Mouse (Mus musculus): ENCODE data around the gene Tspan11. TPM values are rescaled to one million over a fixed set of nuclear protein-coding genes. Genes with fewer than 3 reads are reported as not detected.

Gene Tspan11
- total RNA-seq, 1 experiment from 2014 or later: not detected

- no peak for ATAC-seq (replicated peaks in 1 of 2; ENCODE audit: insufficient read depth in 1 of 2, low FRiP score in 2 of 2, low TSS enrichment in 1 of 2, low read depth in 1 of 2, poor library complexity in 2 of 2, severe bottlenecking in 2 of 2)
These were observed 16.0 kb upstream of the Tspan11 start for GRCm38 (mm10) chr6:127871436-127871835.

- no peak for ATAC-seq (replicated peaks in 1 of 2; ENCODE audit: insufficient read depth in 1 of 2, low FRiP score in 2 of 2, low TSS enrichment in 1 of 2, low read depth in 1 of 2, poor library complexity in 2 of 2, severe bottlenecking in 2 of 2)
These were observed 14.8 kb upstream of the Tspan11 start for GRCm38 (mm10) chr6:127872581-127872980.

- no peak for ATAC-seq (replicated peaks in 1 of 2; ENCODE audit: insufficient read depth in 1 of 2, low FRiP score in 2 of 2, low TSS enrichment in 1 of 2, low read depth in 1 of 2, poor library complexity in 2 of 2, severe bottlenecking in 2 of 2)
These were observed 11.5 kb upstream of the Tspan11 start for GRCm38 (mm10) chr6:127875883-127876282.

DNA sequence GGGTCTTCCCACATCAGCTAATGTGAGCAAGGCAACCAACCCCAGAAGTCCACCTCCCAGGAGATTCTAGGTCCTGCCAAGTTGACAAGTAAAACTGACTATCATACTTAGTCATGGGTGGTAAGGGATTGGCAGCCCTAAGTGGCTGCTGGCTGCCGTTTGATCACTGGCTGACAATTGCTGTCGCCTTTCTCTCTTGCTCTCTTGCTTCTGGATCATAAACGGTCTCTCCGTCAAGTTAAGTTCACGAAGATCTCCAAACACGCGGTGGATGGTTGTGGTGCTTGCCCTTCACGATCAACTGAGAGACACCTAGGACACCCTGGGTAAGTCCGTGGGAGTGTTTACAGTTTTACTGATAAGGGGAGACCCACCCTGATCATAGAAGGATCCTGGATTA lies 11.0 kb upstream of the Tspan11 start:
- no peak for ATAC-seq (replicated peaks in 1 of 2; ENCODE audit: insufficient read depth in 1 of 2, low FRiP score in 2 of 2, low TSS enrichment in 1 of 2, low read depth in 1 of 2, poor library complexity in 2 of 2, severe bottlenecking in 2 of 2)

DNA sequence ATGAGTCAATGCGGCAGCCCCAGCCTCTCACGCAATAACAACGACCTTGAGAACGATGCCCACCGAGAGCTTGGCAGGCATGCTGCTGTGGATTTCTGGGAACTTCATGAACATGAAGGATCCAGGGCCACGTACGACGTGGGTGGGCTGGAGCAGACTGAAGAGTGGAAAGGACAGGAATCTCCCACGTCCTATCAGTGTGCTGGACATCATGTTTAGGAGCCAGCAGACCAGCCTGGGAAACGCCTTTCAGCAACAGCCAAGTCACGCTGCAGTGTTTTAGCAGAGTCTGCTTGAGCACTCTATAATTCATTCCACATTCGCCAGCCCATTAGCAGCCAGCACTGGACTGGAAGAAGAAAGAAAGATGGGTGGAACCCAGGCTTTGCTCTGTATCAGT lies 10.4 kb upstream of the Tspan11 start:
- no peak for ATAC-seq (replicated peaks in 1 of 2; ENCODE audit: insufficient read depth in 1 of 2, low FRiP score in 2 of 2, low TSS enrichment in 1 of 2, low read depth in 1 of 2, poor library complexity in 2 of 2, severe bottlenecking in 2 of 2)

DNA sequence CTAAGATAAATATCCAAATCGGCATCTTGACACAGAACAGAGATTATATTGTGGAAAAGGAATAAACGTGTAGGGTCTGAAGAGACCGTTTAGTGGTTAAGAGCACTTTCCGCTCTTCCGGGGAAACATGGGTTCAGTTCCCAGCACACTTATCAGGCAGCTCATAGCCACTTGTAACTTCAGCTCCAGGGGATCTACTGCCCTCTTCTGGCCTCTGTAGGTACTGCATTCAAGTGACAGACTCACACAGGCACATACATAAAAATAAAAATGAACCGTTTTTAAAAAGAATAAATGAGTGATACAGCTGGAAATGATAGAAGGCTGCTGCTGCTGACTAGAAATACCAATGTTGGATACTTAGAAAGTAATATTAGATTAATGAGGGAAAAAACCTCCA lies 7.9 kb upstream of the Tspan11 start:
- no peak for ATAC-seq (replicated peaks in 1 of 2; ENCODE audit: insufficient read depth in 1 of 2, low FRiP score in 2 of 2, low TSS enrichment in 1 of 2, low read depth in 1 of 2, poor library complexity in 2 of 2, severe bottlenecking in 2 of 2)

DNA sequence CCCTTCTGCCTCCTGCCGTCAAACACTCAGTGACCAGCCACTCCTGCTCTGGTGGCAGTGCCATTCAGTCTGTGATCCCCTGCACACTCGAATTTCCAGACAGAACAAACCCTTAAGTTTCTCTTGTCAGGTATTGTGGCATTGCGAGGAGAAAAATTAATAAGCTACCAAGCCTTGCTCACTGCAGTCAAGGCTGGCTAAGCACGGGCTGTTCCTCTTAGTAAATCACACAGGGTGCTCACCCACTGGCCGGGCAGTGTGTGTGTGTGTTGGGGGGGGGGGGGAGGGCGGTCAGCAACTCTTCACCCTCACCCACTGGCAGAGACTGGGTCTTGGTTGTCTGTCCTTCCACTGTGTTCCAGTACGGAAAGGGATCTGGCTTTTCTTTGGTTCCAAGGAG lies 473 bp upstream of the Tspan11 start:
- ATAC-seq (replicated peaks in 1 of 2; ENCODE audit: insufficient read depth in 1 of 2, low FRiP score in 2 of 2, low TSS enrichment in 1 of 2, low read depth in 1 of 2, poor library complexity in 2 of 2, severe bottlenecking in 2 of 2): no peak

- ATAC-seq (replicated peaks in 1 of 2; ENCODE audit: insufficient read depth in 1 of 2, low FRiP score in 2 of 2, low TSS enrichment in 1 of 2, low read depth in 1 of 2, poor library complexity in 2 of 2, severe bottlenecking in 2 of 2): no peak
These were observed 1.2 kb downstream of the Tspan11 start for GRCm38 (mm10) chr6:127888581-127888980.

DNA sequence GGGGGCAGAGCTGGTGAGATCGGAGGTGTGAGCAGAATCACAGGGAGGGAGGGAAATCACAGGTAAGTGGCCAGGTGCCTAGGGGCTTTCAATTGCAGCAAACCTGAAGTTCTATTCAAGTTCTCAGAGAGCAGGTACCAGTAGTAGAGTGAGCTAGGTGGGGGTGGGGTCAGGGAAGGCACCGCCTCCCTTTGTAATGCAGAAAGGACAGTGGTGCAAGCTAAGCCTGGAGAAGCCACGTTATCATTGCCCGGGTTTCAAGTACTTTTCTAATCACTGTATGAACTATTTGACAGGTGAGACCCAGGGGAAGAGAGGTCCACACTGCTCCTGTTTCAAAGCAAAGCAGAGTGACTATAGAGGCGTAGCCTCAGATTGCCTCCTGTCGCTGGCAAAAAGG lies 6.2 kb downstream of the Tspan11 start:
- no peak for ATAC-seq (replicated peaks in 1 of 2; ENCODE audit: insufficient read depth in 1 of 2, low FRiP score in 2 of 2, low TSS enrichment in 1 of 2, low read depth in 1 of 2, poor library complexity in 2 of 2, severe bottlenecking in 2 of 2)

- ATAC-seq (replicated peaks in 1 of 2; ENCODE audit: insufficient read depth in 1 of 2, low FRiP score in 2 of 2, low TSS enrichment in 1 of 2, low read depth in 1 of 2, poor library complexity in 2 of 2, severe bottlenecking in 2 of 2): no peak
These were observed 7.6 kb downstream of the Tspan11 start for GRCm38 (mm10) chr6:127894999-127895398.

DNA sequence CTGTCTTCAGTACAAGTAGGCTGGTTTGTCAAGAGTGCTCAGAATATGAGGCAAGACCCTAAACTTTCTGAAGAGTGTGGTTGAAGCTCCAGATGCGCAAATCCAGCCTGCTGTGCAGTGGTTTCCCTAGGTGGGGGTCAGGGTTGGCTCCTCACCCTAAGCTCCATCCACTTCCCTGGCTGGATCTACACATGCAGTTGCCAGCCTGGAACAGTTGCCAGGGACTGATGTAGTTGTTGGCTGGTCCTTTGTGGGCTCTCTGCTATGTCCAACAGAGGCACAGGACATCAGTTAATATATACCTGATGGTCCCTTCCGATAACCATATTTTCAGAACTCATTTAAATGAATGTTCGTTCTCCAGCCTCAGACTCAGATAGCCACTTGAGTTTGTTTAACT lies 9.0 kb downstream of the Tspan11 start:
- no peak for ATAC-seq (replicated peaks in 1 of 2; ENCODE audit: insufficient read depth in 1 of 2, low FRiP score in 2 of 2, low TSS enrichment in 1 of 2, low read depth in 1 of 2, poor library complexity in 2 of 2, severe bottlenecking in 2 of 2)

GRCm38 (mm10) chr6:127897342-127897741 lies 10.0 kb downstream of the Tspan11 start:
- no peak for ATAC-seq (replicated peaks in 1 of 2; ENCODE audit: insufficient read depth in 1 of 2, low FRiP score in 2 of 2, low TSS enrichment in 1 of 2, low read depth in 1 of 2, poor library complexity in 2 of 2, severe bottlenecking in 2 of 2)

DNA sequence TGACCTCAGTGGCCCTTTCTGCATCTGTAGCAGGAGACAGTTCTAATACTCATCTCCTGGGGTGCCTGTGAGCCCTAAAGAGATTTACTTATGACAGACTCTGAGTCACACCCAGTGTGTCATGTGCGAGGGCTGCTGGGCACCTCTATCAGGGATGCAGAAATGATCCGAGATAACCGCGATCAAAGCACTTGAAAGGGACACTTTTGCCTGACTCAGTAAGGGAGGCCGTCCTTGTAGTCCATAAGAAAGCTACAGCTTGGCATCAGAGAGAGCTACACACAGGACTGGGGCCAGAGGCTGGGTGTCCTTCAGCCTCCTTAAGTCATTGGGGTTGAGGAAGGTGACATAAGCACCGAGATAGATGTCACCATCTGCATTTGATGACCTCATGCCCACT lies 12.7 kb downstream of the Tspan11 start:
- ATAC-seq (replicated peaks in 1 of 2; ENCODE audit: insufficient read depth in 1 of 2, low FRiP score in 2 of 2, low TSS enrichment in 1 of 2, low read depth in 1 of 2, poor library complexity in 2 of 2, severe bottlenecking in 2 of 2): no peak

- no peak for ATAC-seq (replicated peaks in 1 of 2; ENCODE audit: insufficient read depth in 1 of 2, low FRiP score in 2 of 2, low TSS enrichment in 1 of 2, low read depth in 1 of 2, poor library complexity in 2 of 2, severe bottlenecking in 2 of 2)
These were observed 13.9 kb downstream of the Tspan11 start for GRCm38 (mm10) chr6:127901261-127901660.

GRCm38 (mm10) chr6:127901669-127902068 lies 14.3 kb downstream of the Tspan11 start:
- no peak for ATAC-seq (replicated peaks in 1 of 2; ENCODE audit: insufficient read depth in 1 of 2, low FRiP score in 2 of 2, low TSS enrichment in 1 of 2, low read depth in 1 of 2, poor library complexity in 2 of 2, severe bottlenecking in 2 of 2)

DNA sequence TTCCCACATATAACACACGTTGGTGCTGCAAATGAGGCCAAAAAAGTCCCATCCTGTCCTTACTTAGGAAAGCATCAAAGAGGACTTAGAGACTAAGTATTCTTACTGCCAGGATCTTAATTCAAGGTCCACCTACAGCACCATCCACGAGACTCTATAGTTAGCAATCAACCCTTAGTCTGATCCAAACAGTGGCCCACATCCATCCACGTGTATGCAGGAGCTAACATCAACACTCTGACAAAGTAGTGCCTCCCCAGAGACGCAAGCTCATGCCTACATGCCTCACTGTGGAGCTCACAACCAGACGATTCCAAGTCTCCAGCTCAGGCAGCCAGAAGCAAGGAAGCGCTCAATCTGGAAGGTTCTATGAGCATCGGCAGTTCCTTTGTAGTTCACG lies 15.2 kb downstream of the Tspan11 start:
- no peak for ATAC-seq (replicated peaks in 1 of 2; ENCODE audit: insufficient read depth in 1 of 2, low FRiP score in 2 of 2, low TSS enrichment in 1 of 2, low read depth in 1 of 2, poor library complexity in 2 of 2, severe bottlenecking in 2 of 2)

DNA sequence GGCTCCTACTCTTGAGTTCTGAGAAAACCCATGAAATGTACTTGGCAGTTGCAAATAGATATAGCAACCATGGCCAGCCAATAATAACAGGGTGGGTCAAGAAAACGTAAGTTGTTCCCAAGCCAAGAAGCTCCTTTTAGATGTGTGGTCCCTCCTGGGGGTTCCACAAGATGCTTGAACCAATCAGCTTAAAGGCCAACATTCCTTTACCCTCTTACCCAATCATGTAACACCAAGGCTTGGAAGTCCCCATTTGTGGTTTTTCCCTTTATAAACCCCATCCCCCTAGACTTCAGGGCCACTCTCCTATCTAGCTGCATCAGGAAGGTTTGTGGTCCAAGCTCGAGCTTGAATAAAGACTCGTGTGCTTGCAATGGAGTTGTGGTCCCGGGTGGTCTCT lies 23.2 kb downstream of the Tspan11 start:
- ATAC-seq (replicated peaks in 1 of 2; ENCODE audit: insufficient read depth in 1 of 2, low FRiP score in 2 of 2, low TSS enrichment in 1 of 2, low read depth in 1 of 2, poor library complexity in 2 of 2, severe bottlenecking in 2 of 2): no peak

GRCm38 (mm10) chr6:127911687-127912086 lies 24.3 kb downstream of the Tspan11 start:
- no peak for ATAC-seq (replicated peaks in 1 of 2; ENCODE audit: insufficient read depth in 1 of 2, low FRiP score in 2 of 2, low TSS enrichment in 1 of 2, low read depth in 1 of 2, poor library complexity in 2 of 2, severe bottlenecking in 2 of 2)

DNA sequence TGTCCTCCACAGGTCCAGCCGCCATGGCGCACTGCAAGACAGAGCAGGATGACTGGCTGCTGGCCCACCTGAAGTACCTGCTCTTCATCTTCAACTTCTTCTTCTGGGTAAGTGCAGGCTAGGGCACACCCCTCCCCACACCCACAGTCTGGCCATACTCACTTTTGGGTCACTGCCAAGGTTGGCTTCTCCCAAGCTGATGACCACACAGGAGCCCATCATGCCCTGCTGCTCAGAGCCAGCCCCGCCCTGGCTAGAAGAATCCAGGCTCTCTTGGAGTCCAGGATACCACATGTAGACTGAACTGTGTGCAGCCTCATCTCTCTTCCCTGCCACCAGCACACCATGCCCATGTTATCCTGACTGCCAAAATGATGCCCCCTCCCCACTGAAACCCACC lies 25.5 kb downstream of the Tspan11 start:
- ATAC-seq (replicated peaks in 1 of 2; ENCODE audit: insufficient read depth in 1 of 2, low FRiP score in 2 of 2, low TSS enrichment in 1 of 2, low read depth in 1 of 2, poor library complexity in 2 of 2, severe bottlenecking in 2 of 2): no peak

DNA sequence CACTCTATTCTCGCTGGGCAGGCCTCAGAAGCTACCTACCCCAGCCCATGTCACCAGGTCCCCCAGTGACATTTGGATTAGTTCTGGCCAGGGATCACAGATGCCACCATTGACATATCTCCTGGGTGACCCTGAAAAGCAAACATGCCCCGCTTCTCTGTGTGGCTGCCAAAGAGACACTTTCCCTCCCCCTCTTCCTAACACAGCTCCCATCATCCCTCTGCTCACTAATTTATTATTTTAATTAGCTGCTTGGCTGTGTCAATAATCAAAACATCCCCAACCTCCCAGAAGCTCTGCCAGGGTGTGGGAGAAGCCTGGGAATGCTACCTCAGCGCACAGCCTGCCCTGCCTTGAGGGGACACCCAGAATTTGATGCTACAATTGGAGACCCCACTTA lies 29.6 kb downstream of the Tspan11 start:
- no peak for ATAC-seq (replicated peaks in 1 of 2; ENCODE audit: insufficient read depth in 1 of 2, low FRiP score in 2 of 2, low TSS enrichment in 1 of 2, low read depth in 1 of 2, poor library complexity in 2 of 2, severe bottlenecking in 2 of 2)
